Mouse (Mus musculus) left cerebral cortex, adult 9 months (tissue): Measurements from ENCODE around the gene Rab11a.
A peak's percentile ranks its signal among the peaks of the same experiment; 100 is the strongest.

Source experiments
- DNase-seq, 2 experiments: peaks; one replicate each; pipeline ENCODE4 v3.0.0; 2022; ENCODE audit warnings: low spot score in 2 of 2

Rab11a gene

GRCm38 (mm10) chr9:64737406-64738201 is at the start of gene Rab11a:
Gene Rab11a, minus strand, starts transcription at chr9:64737758.
- DNase-seq, result peak; percentile 88 to 96

GRCm38 (mm10) chr9:64786216-64786905 is 48.8 kb upstream of the Rab11a start:
- no peak for DNase-seq

GRCm38 (mm10) chr9:64784841-64785240 is 47.3 kb upstream of the Rab11a start:
- DNase-seq, result peak in 1 of 2 experiments; percentile 56

GRCm38 (mm10) chr9:64783511-64783910 is 46.0 kb upstream of the Rab11a start:
- DNase-seq, result no peak

- no peak for DNase-seq
Measured at GRCm38 (mm10) chr9:64779628-64780027, 42.1 kb upstream of the Rab11a start.

- no peak for DNase-seq
Measured at GRCm38 (mm10) chr9:64778151-64778550, 40.6 kb upstream of the Rab11a start.

- DNase-seq, result no peak
Measured at GRCm38 (mm10) chr9:64777441-64777987, 40.0 kb upstream of the Rab11a start.

GRCm38 (mm10) chr9:64775491-64775890 is 37.9 kb upstream of the Rab11a start:
- DNase-seq, result no peak

GRCm38 (mm10) chr9:64774883-64775282 is 37.3 kb upstream of the Rab11a start:
- no peak for DNase-seq

- DNase-seq, result peak in 1 of 2 experiments; percentile 55
Measured at GRCm38 (mm10) chr9:64774411-64774811, 36.9 kb upstream of the Rab11a start.

GRCm38 (mm10) chr9:64773936-64774335 is 36.4 kb upstream of the Rab11a start:
- no peak for DNase-seq

GRCm38 (mm10) chr9:64773254-64773653 is 35.7 kb upstream of the Rab11a start:
- DNase-seq, result no peak

GRCm38 (mm10) chr9:64771236-64771635 is 33.7 kb upstream of the Rab11a start:
- peak in 1 of 2 experiments; percentile 73 for DNase-seq

GRCm38 (mm10) chr9:64770411-64770849 is 32.9 kb upstream of the Rab11a start:
- no peak for DNase-seq

GRCm38 (mm10) chr9:64769911-64770310 is 32.4 kb upstream of the Rab11a start:
- DNase-seq, result no peak

- no peak for DNase-seq
Measured at GRCm38 (mm10) chr9:64769066-64769695, 31.6 kb upstream of the Rab11a start.

GRCm38 (mm10) chr9:64767796-64768195 is 30.2 kb upstream of the Rab11a start:
- DNase-seq, result no peak

GRCm38 (mm10) chr9:64766136-64766535 is 28.6 kb upstream of the Rab11a start:
- no peak for DNase-seq

- no peak for DNase-seq
Measured at GRCm38 (mm10) chr9:64764824-64765223, 27.3 kb upstream of the Rab11a start.

- DNase-seq, result no peak
Measured at GRCm38 (mm10) chr9:64758052-64758451, 20.5 kb upstream of the Rab11a start.

GRCm38 (mm10) chr9:64752575-64752974 is 15.0 kb upstream of the Rab11a start:
- no peak for DNase-seq

GRCm38 (mm10) chr9:64749314-64749713 is 11.8 kb upstream of the Rab11a start:
- DNase-seq, result no peak
